ENCODE assay signal across 18 mouse cellular contexts in the genomic region with DNA sequence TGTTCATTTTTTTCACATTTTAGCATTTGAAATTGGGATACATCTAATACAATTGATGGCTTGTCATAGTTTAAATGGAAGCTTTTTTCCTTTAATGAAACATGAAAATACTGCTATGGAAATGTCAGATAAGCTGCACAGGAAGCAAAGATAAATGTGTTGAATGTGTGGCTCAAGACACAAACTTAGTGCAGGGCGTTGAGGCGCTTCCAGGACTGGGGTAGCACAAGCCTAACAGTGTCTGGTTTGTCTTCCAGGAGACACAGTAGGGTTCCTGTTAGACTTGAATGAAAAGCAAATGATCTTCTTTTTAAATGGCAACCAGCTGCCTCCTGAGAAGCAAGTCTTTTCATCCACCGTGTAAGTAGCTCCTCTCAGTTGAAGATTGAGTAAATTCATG. TPM values are rescaled to one million over a fixed set of nuclear protein-coding genes. Genes with fewer than 3 reads are reported as not detected.
"Had no signal": no experiment of that assay in that cellular context is flagged by ENCODE, and none has a peak within 500 bp of the region (broad histone marks: within the 10 kb centered on the region; RNA-seq: fewer than 3 reads in every experiment).

No protein-coding gene starts in this region.

- H3K4me2 ChIP-seq: kidney, embryonic 15.5 days; liver, embryonic 13.5 days; midbrain, embryonic 13.5 days; neural tube, embryonic 13.5 days had no signal

- H3K27ac ChIP-seq: kidney, embryonic 15.5 days; left cerebral cortex, adult 2 months; liver, embryonic 13.5 days; midbrain, embryonic 13.5 days; neural tube, embryonic 13.5 days had no signal

- H3K27me3 ChIP-seq: kidney, embryonic 15.5 days; liver, embryonic 13.5 days; midbrain, embryonic 13.5 days; neural tube, embryonic 13.5 days had no signal

- DNase-seq: kidney, adult 8-10 months; kidney, postnatal 10 days; kidney, postnatal 36 days; layer of hippocampus, postnatal 36 days; liver, embryonic 13.5 days; lung, adult 2 months; lung, postnatal 14 days; lung, postnatal 4 days; thymus, adult 18-20 months; thymus, postnatal 36 days had no signal

- ATAC-seq: midbrain, embryonic 13.5 days had no signal

- H3K9ac ChIP-seq: kidney, embryonic 15.5 days; liver, embryonic 13.5 days; midbrain, embryonic 13.5 days; neural tube, embryonic 13.5 days had no signal

- H3K4me1 ChIP-seq: kidney, embryonic 15.5 days; midbrain, embryonic 13.5 days; neural tube, embryonic 13.5 days had no signal

- H3K4me3 ChIP-seq: kidney, embryonic 15.5 days; left cerebral cortex, adult 2 months; liver, embryonic 13.5 days; midbrain, embryonic 13.5 days; myocyte; neural tube, embryonic 13.5 days had no signal

- H3K9me3 ChIP-seq: kidney, embryonic 15.5 days; liver, embryonic 13.5 days; midbrain, embryonic 13.5 days; neural tube, embryonic 13.5 days had no signal

RNA-seq across cellular contexts. Expression of gene Pllp, which starts 46.6 kb away (rescaled TPM):
- total RNA-seq: megakaryocyte progenitor cell, adult 5-6 weeks; megakaryocyte-erythroid progenitor cell, adult 5-6 weeks; monocyte, adult 5-6 weeks had no signal
